Mouse (Mus musculus) E14TG2a.4 (cell line): ENCODE data around the gene Ugt1a7c.

Experiments
- CTCF ChIP-seq: conservative IDR thresholded peaks from 2 replicates; pipeline ENCODE4 v1.5.1; 2014; ENCODE audit warnings: low read length
- NANOG ChIP-seq: IDR thresholded peaks from 2 replicates; pipeline ENCODE4 v1.6.1; 2014; ENCODE audit warnings: borderline replicate concordance, low read length, mixed read lengths

DNA sequence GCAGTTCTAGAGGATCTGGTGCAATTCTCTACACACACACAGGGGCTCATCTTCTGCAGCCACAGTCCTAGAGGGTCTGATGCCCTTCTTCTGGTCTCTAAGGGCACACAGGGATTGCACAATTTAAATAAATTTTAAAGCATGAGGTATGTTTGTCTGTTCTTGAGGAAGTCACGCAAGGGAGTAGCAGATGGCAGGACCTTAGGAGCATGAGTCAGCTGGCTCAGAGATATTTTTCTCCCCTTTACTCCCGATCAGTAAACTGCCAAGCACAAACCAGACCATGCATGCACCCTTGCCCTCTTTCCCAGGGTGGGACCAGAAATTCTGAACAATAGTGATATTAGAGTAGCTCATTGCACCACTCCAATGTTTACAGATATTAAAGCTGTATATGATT lies 63.6 kb downstream of the Ugt1a7c start:
- TF ChIP-seq CTCF (no peak), NANOG (no peak)
